Mouse (Mus musculus) left cerebral cortex, adult 18-20 months (tissue): ENCODE measurements at regions not wholly inside any gene's neighbourhood (a gene's known extent, or its start where the extent isn't known, plus 50 kb on each side); places are given as distances from the start of the nearest gene placed in this dataset.
"Not testable (repeated sequence)": the region's sequence is repeated elsewhere in the genome, so short reads cannot be mapped to it uniquely, and the experiment has no call there.

Source experiments
- DNase-seq, 2 experiments: peaks; one replicate each; pipeline ENCODE4 v3.0.0; 2021 to 2022; ENCODE audit warnings: low spot score in 2 of 2, mixed read lengths in 1 of 2

DNA sequence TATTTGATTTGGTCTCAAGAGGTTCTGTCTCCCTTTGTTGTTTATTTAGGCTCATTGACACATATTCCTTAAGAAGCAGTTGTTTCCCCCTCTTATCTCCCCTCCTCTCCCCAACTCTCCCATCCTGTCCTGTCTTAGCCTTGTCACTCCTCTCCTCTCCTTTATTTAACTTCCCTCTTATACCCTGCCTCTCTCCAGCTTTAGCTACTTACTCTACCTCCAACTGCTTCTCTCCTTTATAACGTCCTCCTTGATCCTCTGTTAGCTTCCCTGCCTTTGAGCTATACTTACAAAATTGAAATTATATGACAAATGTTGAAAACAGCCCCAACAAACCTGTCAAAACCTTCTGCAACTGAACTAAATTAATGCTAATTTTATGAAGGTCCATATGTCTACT is 841.7 kb upstream of the G6pd2 start:
- no peak for DNase-seq

GRCm38 (mm10) chr5:60969470-60969869 is 839.1 kb upstream of the G6pd2 start:
- no peak for DNase-seq

DNA sequence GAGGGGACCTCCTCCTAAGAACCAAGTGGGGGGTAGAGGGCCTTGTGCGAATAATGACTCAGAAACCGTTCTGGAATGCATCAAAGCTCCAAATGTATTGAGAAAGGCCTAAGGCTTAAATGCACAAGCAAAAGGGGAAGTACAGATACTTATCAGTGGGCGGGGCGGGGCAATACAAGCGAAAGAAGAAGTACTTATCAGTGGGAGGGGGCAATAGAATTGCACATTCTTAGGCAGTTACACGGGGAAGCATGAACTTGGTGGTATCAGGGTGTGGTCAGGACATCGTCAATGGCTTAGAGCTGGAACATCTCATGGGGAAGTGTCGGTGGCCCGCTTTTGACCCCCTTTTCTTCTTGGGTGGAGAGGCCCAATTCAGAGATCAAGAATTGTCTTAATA is 829.9 kb upstream of the G6pd2 start:
- no peak for DNase-seq

- no peak for DNase-seq
Measured at GRCm38 (mm10) chr5:60988313-60988712, 820.3 kb upstream of the G6pd2 start.

- not testable (repeated sequence) for DNase-seq
Measured at GRCm38 (mm10) chr5:60989330-60989729, 819.3 kb upstream of the G6pd2 start.

DNA sequence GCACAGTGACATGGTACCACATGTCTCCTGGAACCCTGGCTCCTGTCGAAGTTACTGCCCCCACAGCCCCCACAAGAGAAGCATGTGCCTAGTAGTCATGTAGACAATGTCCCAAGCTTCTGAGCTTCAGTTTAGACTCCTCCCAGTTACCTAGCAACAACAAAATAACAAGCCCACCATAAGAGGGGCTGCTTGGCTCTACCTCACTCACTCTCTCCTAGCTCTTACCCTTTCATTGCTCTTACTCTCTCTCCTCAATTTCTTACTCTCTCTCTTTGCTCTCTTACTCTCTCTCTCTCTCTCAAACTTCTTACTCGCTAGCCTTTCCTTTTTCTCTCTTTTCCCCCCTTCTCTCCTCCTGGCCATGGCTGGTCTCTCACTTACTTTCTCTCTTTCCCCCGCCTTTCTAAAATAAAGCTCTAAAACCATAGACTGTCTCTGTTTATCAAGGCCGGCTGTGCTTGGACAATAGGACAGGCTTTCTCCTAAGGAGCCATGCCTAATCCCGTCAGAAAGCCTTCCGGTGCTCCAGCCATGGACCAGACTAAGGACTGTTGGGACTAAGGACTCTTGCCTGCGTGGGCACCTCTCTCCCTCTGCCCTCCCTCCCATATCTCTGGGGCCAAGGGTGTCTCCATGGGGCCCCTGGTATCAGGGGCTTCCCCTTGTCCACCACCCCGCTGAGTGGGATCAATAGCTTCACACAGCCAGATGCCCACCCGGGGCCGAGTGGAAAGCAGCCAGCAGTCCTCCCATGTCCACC is 813.7 kb upstream of the G6pd2 start:
- no peak for DNase-seq

GRCm38 (mm10) chr5:61035539-61036089 is 773.0 kb upstream of the G6pd2 start:
- peak in 1 of 2 experiments; percentile 1 for DNase-seq
